Mouse (Mus musculus): ENCODE results near the gene Tmem131.
A peak's percentile ranks its signal among the peaks of the same experiment; 100 is the strongest.

Gene Tmem131

GRCm38 (mm10) chr1:36785238-36785641 lies 158.2 kb downstream of the Tmem131 start:
- peak; percentile 50 for DNase-seq (ENCODE audit: extremely low spot score, low spot score)

GRCm38 (mm10) chr1:36784365-36785134 lies 158.9 kb downstream of the Tmem131 start:
- peak; percentile 81 for DNase-seq (ENCODE audit: extremely low spot score, low spot score)

GRCm38 (mm10) chr1:36782476-36782875 lies 161.0 kb downstream of the Tmem131 start:
- no peak for DNase-seq (ENCODE audit: extremely low spot score, low spot score)

GRCm38 (mm10) chr1:36780793-36781192 lies 162.7 kb downstream of the Tmem131 start:
- no peak for DNase-seq (ENCODE audit: extremely low spot score, low spot score)

DNA sequence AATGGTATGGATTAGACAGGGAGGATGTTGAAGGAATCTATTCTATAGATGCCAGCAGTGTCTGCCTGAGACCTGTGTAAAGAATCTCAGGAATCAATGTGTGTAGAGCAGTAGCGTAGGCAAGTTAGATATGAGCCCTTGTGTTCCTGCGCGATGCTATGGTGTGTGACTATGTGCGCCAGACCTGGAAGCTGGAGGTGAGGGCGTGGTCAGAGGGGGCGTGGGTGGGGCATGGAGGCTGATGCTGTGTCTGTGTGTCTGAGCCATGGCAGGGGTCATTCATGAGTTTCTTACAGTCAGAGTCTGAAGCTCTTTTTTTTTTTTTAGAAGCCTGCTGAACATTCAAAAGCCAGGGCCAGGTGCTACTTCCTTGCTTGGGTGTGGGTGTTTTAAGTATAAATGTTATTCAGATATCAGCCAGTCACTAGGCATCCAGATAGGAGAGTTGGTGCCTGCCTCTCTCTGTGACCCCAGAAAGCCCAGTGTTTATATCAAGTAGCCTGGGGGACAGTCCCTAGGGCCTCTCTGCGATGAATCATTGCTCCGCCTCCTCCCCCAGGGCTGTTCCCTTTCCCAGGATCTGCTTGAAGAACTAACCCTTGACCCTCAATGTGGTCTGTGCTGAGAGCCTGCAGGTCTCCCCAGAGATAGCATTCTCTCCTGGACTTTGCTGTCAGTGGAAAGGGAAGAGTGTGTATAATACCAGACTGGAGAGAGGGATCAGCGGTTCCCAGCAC lies 171.1 kb downstream of the Tmem131 start:
- DNase-seq (ENCODE audit: extremely low spot score, low spot score) = no peak

DNA sequence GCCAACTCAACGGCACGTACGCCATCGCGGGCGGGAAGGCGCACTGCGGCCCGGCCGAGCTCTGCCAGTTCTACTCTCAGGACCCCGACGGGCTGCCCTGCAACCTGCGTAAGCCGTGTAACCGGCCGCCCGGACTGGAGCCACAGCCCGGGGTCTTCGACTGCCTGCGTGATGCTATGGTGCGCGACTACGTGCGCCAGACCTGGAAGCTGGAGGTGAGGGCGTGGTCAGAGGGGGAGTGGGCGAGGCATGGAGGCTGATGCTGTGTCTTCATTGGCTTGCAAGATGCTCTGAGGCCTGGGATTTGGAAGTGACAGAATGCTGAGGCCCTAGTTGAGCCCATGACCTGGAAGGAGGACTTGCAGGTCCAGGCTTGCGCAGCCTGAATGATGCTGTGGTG lies 172.5 kb downstream of the Tmem131 start:
- peak; percentile 20 for DNase-seq (ENCODE audit: extremely low spot score, low spot score)

- no peak for DNase-seq (ENCODE audit: extremely low spot score, low spot score)
These were observed 173.5 kb downstream of the Tmem131 start for GRCm38 (mm10) chr1:36769951-36770350.

GRCm38 (mm10) chr1:36768786-36769185 lies 174.7 kb downstream of the Tmem131 start:
- DNase-seq (ENCODE audit: extremely low spot score, low spot score) = no peak

- DNase-seq (ENCODE audit: extremely low spot score, low spot score) = no peak
These were observed 176.1 kb downstream of the Tmem131 start for GRCm38 (mm10) chr1:36767321-36767720.

- no peak for DNase-seq (ENCODE audit: extremely low spot score, low spot score)
These were observed 176.8 kb downstream of the Tmem131 start for GRCm38 (mm10) chr1:36766431-36767205.

DNA sequence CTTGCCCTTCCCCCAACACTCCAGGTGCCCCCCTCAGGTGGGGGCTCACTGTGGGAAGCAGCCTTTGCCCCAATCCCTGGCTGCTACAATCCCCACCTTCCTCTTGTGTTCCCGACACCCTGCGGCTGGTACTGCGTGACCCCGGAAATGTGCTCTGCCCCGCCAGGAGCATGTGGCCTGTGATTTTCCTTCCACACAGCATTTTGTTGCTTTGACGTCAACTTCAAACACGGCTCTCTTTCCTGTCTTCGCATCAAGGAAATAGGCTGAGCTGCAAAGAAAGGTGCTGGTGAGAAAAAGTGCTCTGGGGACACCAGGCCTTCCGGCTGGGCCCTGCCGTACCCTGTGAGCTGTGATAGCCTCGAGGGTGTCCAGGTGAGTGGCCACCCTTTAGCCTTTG lies 181.9 kb downstream of the Tmem131 start, which contains the start of gene Zap70:
Gene Zap70 (plus strand): TSS at position 231 of the 400 bp plus-strand sequence.
- no peak for DNase-seq (ENCODE audit: extremely low spot score, low spot score)

GRCm38 (mm10) chr1:36761061-36761460 lies 182.4 kb downstream of the Tmem131 start:
- no peak for DNase-seq (ENCODE audit: extremely low spot score, low spot score)

DNA sequence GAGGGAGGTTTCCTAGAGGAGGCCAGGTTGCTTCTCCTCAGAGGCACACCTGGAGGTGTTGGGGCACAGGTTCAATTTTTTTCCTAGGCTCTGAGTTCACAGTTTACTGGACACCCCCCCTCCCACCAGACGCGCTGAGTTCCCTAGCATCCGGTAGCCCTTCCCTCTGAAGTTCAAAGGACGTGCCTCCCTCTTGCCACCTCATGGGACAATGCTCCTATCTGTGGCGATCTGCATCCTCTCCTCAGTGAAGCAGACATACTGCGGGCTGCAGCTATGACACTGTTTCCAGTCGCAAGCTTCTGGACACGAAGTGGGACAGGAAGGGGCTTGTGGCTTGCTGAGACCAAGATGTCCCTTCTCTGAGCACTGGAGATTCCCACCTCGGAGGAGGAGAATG lies 183.1 kb downstream of the Tmem131 start:
- DNase-seq (ENCODE audit: extremely low spot score, low spot score) = no peak

DNA sequence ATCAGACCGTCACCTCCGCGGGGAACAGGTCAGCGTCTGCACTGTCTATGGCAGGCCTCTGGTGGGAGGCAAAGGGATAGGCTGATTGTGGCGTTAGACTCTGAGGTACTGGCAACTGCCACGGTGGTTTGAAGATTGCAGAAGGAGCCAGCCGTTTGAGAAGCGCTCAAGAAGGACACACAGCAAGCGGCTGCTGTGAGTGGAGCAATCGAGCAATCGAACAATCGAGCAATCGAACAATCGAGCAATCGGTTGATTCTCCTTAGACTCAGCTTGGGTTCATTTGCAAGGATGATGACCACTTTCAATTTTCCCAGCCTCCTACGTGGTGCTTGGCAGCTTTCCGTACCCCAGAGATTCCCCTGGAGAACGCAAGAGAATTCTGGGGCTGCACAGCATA lies 184.4 kb downstream of the Tmem131 start:
- no peak for DNase-seq (ENCODE audit: extremely low spot score, low spot score)

DNA sequence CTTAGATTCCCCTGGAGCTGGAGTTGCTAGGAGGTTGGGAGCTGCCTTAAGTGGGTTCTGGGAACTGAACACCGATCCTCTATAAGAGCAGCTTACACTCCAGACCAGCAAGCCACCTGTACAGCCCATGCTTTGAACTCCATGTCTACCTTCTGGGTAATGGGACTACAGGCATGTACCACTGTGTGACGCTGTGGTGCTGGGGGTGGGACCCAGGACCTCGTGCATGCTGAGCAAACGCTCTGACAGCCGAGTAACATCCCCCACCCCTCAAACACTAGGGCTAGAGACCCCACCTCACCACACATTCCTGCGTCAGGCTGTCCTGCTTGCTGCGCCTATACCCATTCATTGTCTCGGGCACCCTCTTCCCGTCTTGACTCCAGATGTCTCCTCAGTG lies 184.9 kb downstream of the Tmem131 start:
- DNase-seq (ENCODE audit: extremely low spot score, low spot score) = no peak

- DNase-seq (ENCODE audit: extremely low spot score, low spot score) = no peak
These were observed 189.4 kb downstream of the Tmem131 start for GRCm38 (mm10) chr1:36753932-36754675.

DNA sequence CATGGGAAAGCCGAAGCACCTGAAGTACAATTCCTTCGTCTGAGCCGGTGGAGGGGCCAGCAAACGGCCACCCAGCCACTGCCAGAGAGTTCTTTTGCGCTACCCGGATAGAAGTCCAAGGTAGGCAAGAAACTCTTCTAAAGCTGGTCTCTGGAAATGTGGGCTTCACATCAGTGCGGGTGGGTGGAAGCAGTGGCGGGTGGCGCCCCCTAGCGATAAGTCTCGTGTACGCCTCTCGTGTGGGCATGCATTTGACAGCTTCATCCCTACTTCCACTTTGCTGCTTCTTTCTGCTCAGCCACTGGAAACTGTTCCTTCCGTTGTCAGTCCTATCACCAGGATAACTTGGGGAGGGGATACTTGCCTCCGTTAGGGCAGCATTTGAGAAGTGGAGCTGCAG lies 197.0 kb downstream of the Tmem131 start:
- peak; percentile 41 for DNase-seq (ENCODE audit: extremely low spot score, low spot score)

GRCm38 (mm10) chr1:36745661-36746060 lies 197.8 kb downstream of the Tmem131 start:
- DNase-seq (ENCODE audit: extremely low spot score, low spot score) = no peak

DNA sequence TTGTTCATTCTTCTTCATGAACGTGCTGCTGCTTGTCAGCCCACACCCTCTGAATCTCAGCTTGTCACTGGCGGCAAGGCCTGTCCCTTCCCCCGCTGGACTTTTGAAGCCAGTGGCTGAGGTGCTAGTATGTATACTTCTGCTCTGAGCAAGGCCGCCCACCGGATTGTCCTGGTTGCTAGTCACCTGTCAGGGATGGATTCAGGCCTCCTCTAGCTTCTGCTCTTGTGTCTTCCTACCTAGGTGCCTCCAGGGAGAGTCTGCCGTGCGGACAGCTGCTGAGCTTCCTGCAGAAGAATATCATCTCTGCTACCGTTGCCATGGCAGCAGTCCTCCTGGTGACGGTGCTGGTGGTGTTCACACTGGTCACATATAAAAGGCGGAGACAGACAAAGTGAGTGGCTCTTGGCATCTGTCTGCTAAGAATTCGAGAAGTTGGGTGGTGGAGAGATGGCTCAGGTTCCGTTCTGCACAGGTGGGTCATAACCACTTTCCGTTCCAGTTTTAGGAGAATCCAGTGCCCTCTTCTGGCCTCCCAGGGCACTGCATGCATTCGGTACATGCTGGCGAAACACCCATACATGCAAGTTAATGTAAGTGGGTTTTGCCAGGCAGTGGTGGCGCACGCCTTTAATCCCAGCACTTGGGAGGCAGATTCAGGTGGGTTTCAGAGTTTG lies 199.1 kb downstream of the Tmem131 start:
- DNase-seq (ENCODE audit: extremely low spot score, low spot score) = peak; percentile 72

- DNase-seq (ENCODE audit: extremely low spot score, low spot score) = no peak
These were observed 200.4 kb downstream of the Tmem131 start for GRCm38 (mm10) chr1:36743046-36743445.

Measured in neural tube, embryonic 10.5 days (tissue).